In genomic region chr15:89172276-89172935, GRCm38 (mm10) we compare ENCODE assay signal across 8 mouse cellular contexts. TPM values are rescaled to one million over a fixed set of nuclear protein-coding genes. Genes with fewer than 3 reads are reported as not detected.
DNase-seq lines count a peak whose midpoint lies in the region; ATAC-seq and TF ChIP-seq lines count a peak whose summit lies in the region.

No protein-coding gene starts in this region.

- DNase-seq in testis, postnatal 14 days (ENCODE audit: low spot score) = no peak
- no peak for DNase-seq in frontal cortex, postnatal 14 days (ENCODE audit: low spot score in 2 of 2)
- no peak for DNase-seq in frontal cortex, postnatal 10 days (ENCODE audit: low spot score in 2 of 2)
- DNase-seq in thymus, postnatal 25 days = no peak

- H3K4me1 ChIP-seq in testis, adult 2 months (ENCODE audit: control insufficient read depth, insufficient read depth, low read length) = peaks cover 48% of the 10 kb centered on the region
- H3K4me1 ChIP-seq in forebrain, embryonic 16.5 days (replicated peaks; ENCODE audit: control insufficient read depth, insufficient read depth, low read length) = peaks cover 81% of the 10 kb centered on the region
- peaks cover 91% of the 10 kb centered on the region for H3K4me1 ChIP-seq in limb, embryonic 13.5 days
- peaks cover 54% of the 10 kb centered on the region for H3K4me1 ChIP-seq in small intestine, adult 2 months (ENCODE audit: control insufficient read depth, insufficient read depth, insufficient read length, low read length)

- WGBS in forebrain, embryonic 16.5 days = 21% methylated on average over 17 of the region's 17 CpGs
- 46% methylated on average over 17 of the region's 17 CpGs for WGBS in limb, embryonic 13.5 days
- WGBS in small intestine, adult 2 months = 53% methylated on average over 17 of the region's 17 CpGs

- no peaks in the 10 kb centered on the region; the same call in 1 of the 2 replicates for H3K27me3 ChIP-seq in testis, adult 2 months (ENCODE audit: control insufficient read depth, insufficient read depth, low read length)
- H3K27me3 ChIP-seq in forebrain, embryonic 16.5 days (replicated peaks; ENCODE audit: control insufficient read depth, insufficient read depth, low read length) = no peaks in the 10 kb centered on the region
- no peaks in the 10 kb centered on the region for H3K27me3 ChIP-seq in limb, embryonic 13.5 days
- no peaks in the 10 kb centered on the region for H3K27me3 ChIP-seq in small intestine, adult 2 months (ENCODE audit: control insufficient read depth, insufficient read depth, low read length)

- no peaks in the 10 kb centered on the region for H3K36me3 ChIP-seq in testis, adult 2 months (ENCODE audit: control insufficient read depth, insufficient read depth, low read length)
- H3K36me3 ChIP-seq in forebrain, embryonic 16.5 days (ENCODE audit: control insufficient read depth, insufficient read depth) = peaks cover 2% of the 10 kb centered on the region; the same call in 1 of the 2 replicates
- peaks cover 15% of the 10 kb centered on the region for H3K36me3 ChIP-seq in limb, embryonic 13.5 days
- H3K36me3 ChIP-seq in small intestine, adult 2 months (ENCODE audit: control insufficient read depth, insufficient read depth, low read length) = peaks cover 16% of the 10 kb centered on the region

- no peak for TF ChIP-seq CTCF in testis, adult 2 months (IDR thresholded peaks at IDR 0.05; ENCODE audit: control insufficient read depth, insufficient read depth, insufficient replicate concordance, low read depth, low read length)
- no peak for TF ChIP-seq CTCF in small intestine, adult 2 months (IDR thresholded peaks at IDR 0.05; ENCODE audit: extremely low read depth, insufficient read length, insufficient replicate concordance, low read depth, low read length)

- no peaks in the 10 kb centered on the region for H3K9me3 ChIP-seq in forebrain, embryonic 16.5 days (ENCODE audit: control insufficient read depth, low read length)
- H3K9me3 ChIP-seq in limb, embryonic 13.5 days = no peaks in the 10 kb centered on the region

- no peak for TF ChIP-seq POLR2A in testis, adult 2 months (IDR thresholded peaks at IDR 0.05; ENCODE audit: control insufficient read depth, low read depth, low read length)
- no peak for TF ChIP-seq POLR2A in small intestine, adult 2 months (IDR thresholded peaks at IDR 0.05; ENCODE audit: low read depth, low read length)

- peak overlapping the region; percentile 98 for H3K4me2 ChIP-seq in forebrain, embryonic 16.5 days (ENCODE audit: low read length)
- H3K4me2 ChIP-seq in limb, embryonic 13.5 days (replicated peaks) = peak overlapping the region; percentile 100

- H3K4me3 ChIP-seq in testis, adult 2 months (ENCODE audit: control insufficient read depth, low read depth, low read length) = peak overlapping the region; percentile 83
- peak overlapping the region; percentile 61 for H3K4me3 ChIP-seq in forebrain, embryonic 16.5 days (replicated peaks; ENCODE audit: low read length)
- peak overlapping the region; percentile 60 for H3K4me3 ChIP-seq in limb, embryonic 13.5 days
- H3K4me3 ChIP-seq in small intestine, adult 2 months (ENCODE audit: low read depth, low read length) = peak overlapping the region; percentile 86

- no peak overlapping the region; the same call in 1 of the 2 replicates for H3K27ac ChIP-seq in testis, adult 2 months (ENCODE audit: control insufficient read depth, insufficient read depth, low read depth, low read length)
- peak overlapping the region; percentile 81 for H3K27ac ChIP-seq in forebrain, embryonic 16.5 days (ENCODE audit: low read length)
- H3K27ac ChIP-seq in limb, embryonic 13.5 days = peak overlapping the region; percentile 70; the same call in 1 of the 2 replicates
- peak overlapping the region; percentile 50 for H3K27ac ChIP-seq in small intestine, adult 2 months (ENCODE audit: insufficient read depth, low read depth, low read length)

- no peak for ATAC-seq in forebrain, embryonic 16.5 days
- ATAC-seq in limb, embryonic 13.5 days (ENCODE audit: low FRiP score, low read depth) = no peak

- peak overlapping the region; percentile 87 for H3K9ac ChIP-seq in forebrain, embryonic 16.5 days (replicated peaks; ENCODE audit: low read depth, low read length)
- peak overlapping the region; percentile 82 for H3K9ac ChIP-seq in limb, embryonic 13.5 days

RNA-seq across cellular contexts. Expression of gene Plxnb2, which starts 8.2 kb away (rescaled TPM):
- 91.0 and 107 TPM in 2 replicates for polyA plus RNA-seq in testis, adult 2 months (2012; rRNA removed)
- polyA plus RNA-seq in forebrain, embryonic 16.5 days (2015; fragmentation: Nextera tagmentation; extraction: Ambion mirVana) = 112 and 126 TPM in 2 replicates
- 130 and 144 TPM in 2 replicates for polyA plus RNA-seq in limb, embryonic 13.5 days (2015; fragmentation: Nextera tagmentation; extraction: Ambion mirVana)
- polyA plus RNA-seq in small intestine, adult 2 months (2012; rRNA removed) = 213 and 376 TPM in 2 replicates

RNA-seq across cellular contexts. Expression of gene Mapk11, which starts 23.0 kb away (rescaled TPM):
- polyA plus RNA-seq in testis, adult 2 months (2012; rRNA removed) = 2.0 and 2.6 TPM in 2 replicates
- polyA plus RNA-seq in forebrain, embryonic 16.5 days (2015; fragmentation: Nextera tagmentation; extraction: Ambion mirVana) = 39.1 and 46.8 TPM in 2 replicates
- 8.4 and 10.4 TPM in 2 replicates for polyA plus RNA-seq in limb, embryonic 13.5 days (2015; fragmentation: Nextera tagmentation; extraction: Ambion mirVana)
- 2.3 and 3.2 TPM in 2 replicates for polyA plus RNA-seq in small intestine, adult 2 months (2012; rRNA removed)

RNA-seq across cellular contexts. Expression of gene Dennd6b, which starts 23.9 kb away (rescaled TPM):
- 55.5 and 58.5 TPM in 2 replicates for polyA plus RNA-seq in testis, adult 2 months (2012; rRNA removed)
- 60.7 and 83.2 TPM in 2 replicates for polyA plus RNA-seq in forebrain, embryonic 16.5 days (2015; fragmentation: Nextera tagmentation; extraction: Ambion mirVana)
- polyA plus RNA-seq in limb, embryonic 13.5 days (2015; fragmentation: Nextera tagmentation; extraction: Ambion mirVana) = 22.8 and 25.8 TPM in 2 replicates
- polyA plus RNA-seq in small intestine, adult 2 months (2012; rRNA removed) = 7.1 and 10.6 TPM in 2 replicates

RNA-seq across cellular contexts. Expression of gene Mapk12, which starts 31.9 kb away (rescaled TPM):
- polyA plus RNA-seq in testis, adult 2 months (2012; rRNA removed) = 0.79 and 1.0 TPM in 2 replicates
- polyA plus RNA-seq in forebrain, embryonic 16.5 days (2015; fragmentation: Nextera tagmentation; extraction: Ambion mirVana) = 4.1 and 5.7 TPM in 2 replicates
- polyA plus RNA-seq in limb, embryonic 13.5 days (2015; fragmentation: Nextera tagmentation; extraction: Ambion mirVana) = 6.4 and 6.5 TPM in 2 replicates
- polyA plus RNA-seq in small intestine, adult 2 months (2012; rRNA removed) = 2.0 and 2.4 TPM in 2 replicates

RNA-seq across cellular contexts. Expression of gene Ppp6r2, which starts 38.9 kb away (rescaled TPM):
- 49.8 and 59.3 TPM in 2 replicates for polyA plus RNA-seq in testis, adult 2 months (2012; rRNA removed)
- polyA plus RNA-seq in forebrain, embryonic 16.5 days (2015; fragmentation: Nextera tagmentation; extraction: Ambion mirVana) = 77.8 and 90.8 TPM in 2 replicates
- polyA plus RNA-seq in limb, embryonic 13.5 days (2015; fragmentation: Nextera tagmentation; extraction: Ambion mirVana) = 31.8 and 36.3 TPM in 2 replicates
- 73.9 and 252 TPM in 2 replicates for polyA plus RNA-seq in small intestine, adult 2 months (2012; rRNA removed)
